Mouse (Mus musculus) c-Kit-negative CD71-positive TER-119-positive erythroid progenitor cells, embryonic 14.5 days (primary cell): Measurements from ENCODE around the gene Lsg1.

Source experiments
- DNase-seq: peaks from one replicate; pipeline ENCODE4 v3.0.0-alpha.2; 2013; ENCODE audit warnings: low read depth, low spot score

Lsg1 gene

GRCm38 (mm10) chr16:30587494-30588327 lies at the start of gene Lsg1:
Gene Lsg1, minus strand, starts transcription at chr16:30587592.
- DNase-seq = peak; percentile 96

- no peak for DNase-seq
These were observed 46.7 kb upstream of the Lsg1 start for GRCm38 (mm10) chr16:30633906-30634746.

GRCm38 (mm10) chr16:30629509-30629908 lies 42.1 kb upstream of the Lsg1 start:
- no peak for DNase-seq

GRCm38 (mm10) chr16:30628401-30628800 lies 41.0 kb upstream of the Lsg1 start:
- no peak for DNase-seq

GRCm38 (mm10) chr16:30627586-30628337 lies 40.4 kb upstream of the Lsg1 start:
- DNase-seq = no peak

GRCm38 (mm10) chr16:30624640-30625039 lies 37.2 kb upstream of the Lsg1 start:
- no peak for DNase-seq

GRCm38 (mm10) chr16:30623645-30624044 lies 36.3 kb upstream of the Lsg1 start:
- DNase-seq = no peak

GRCm38 (mm10) chr16:30616281-30616680 lies 28.9 kb upstream of the Lsg1 start:
- no peak for DNase-seq

- DNase-seq = no peak
These were observed 27.4 kb upstream of the Lsg1 start for GRCm38 (mm10) chr16:30614705-30615317.

- DNase-seq = no peak
These were observed 26.7 kb upstream of the Lsg1 start for GRCm38 (mm10) chr16:30614122-30614521.

- no peak for DNase-seq
These were observed 25.7 kb upstream of the Lsg1 start for GRCm38 (mm10) chr16:30613122-30613521.

GRCm38 (mm10) chr16:30611331-30611730 lies 23.9 kb upstream of the Lsg1 start:
- no peak for DNase-seq

- DNase-seq = no peak
These were observed 20.5 kb upstream of the Lsg1 start for GRCm38 (mm10) chr16:30607868-30608267.

GRCm38 (mm10) chr16:30605528-30605927 lies 18.1 kb upstream of the Lsg1 start:
- no peak for DNase-seq

GRCm38 (mm10) chr16:30604807-30605137 lies 17.4 kb upstream of the Lsg1 start:
- no peak for DNase-seq

- no peak for DNase-seq
These were observed 16.8 kb upstream of the Lsg1 start for GRCm38 (mm10) chr16:30604061-30604806.

GRCm38 (mm10) chr16:30603531-30603842 lies 16.1 kb upstream of the Lsg1 start:
- no peak for DNase-seq

GRCm38 (mm10) chr16:30602684-30603530 lies 15.5 kb upstream of the Lsg1 start:
- DNase-seq = no peak

- DNase-seq = no peak
These were observed 14.6 kb upstream of the Lsg1 start for GRCm38 (mm10) chr16:30601946-30602345.
